Mouse (Mus musculus) C2C12 (cell line): ENCODE measurements at regions not wholly inside any gene's neighbourhood (a gene's known extent, or its start where the extent isn't known, plus 50 kb on each side); places are given as distances from the start of the nearest gene placed in this dataset.

ENCODE experiments used
- CTCF ChIP-seq: IDR thresholded peaks from one replicate; pipeline ENCODE4 v1.5.1; 2011; ENCODE audit not compliant: control insufficient read depth, insufficient read depth, insufficient read length
- FOSL1 ChIP-seq: IDR thresholded peaks from one replicate; pipeline ENCODE4 v1.8.0; 2011; ENCODE audit warnings: mild to moderate bottlenecking, low read length; ENCODE audit not compliant: poor library complexity, insufficient read depth, severe bottlenecking
- MAX ChIP-seq: IDR thresholded peaks from one replicate; pipeline ENCODE4 v1.6.1; 2011; ENCODE audit warnings: mild to moderate bottlenecking, control low read depth
- USF1 ChIP-seq: IDR thresholded peaks from one replicate; pipeline ENCODE4 v1.6.1; 2011; ENCODE audit warnings: low read depth, mild to moderate bottlenecking, control low read depth, moderate library complexity

- TF ChIP-seq CTCF (no peak), MAX (no peak), USF1 (no peak), FOSL1 (no peak)
Observed at GRCm38 (mm10) chr10:91326144-91326655, 145.1 kb upstream of the Tmpo start.
